Mouse (Mus musculus): ENCODE results near the gene Arid3a.

Gene Arid3a

GRCm38 (mm10) chr10:79942988-79943387 is 16.1 kb downstream of the Arid3a start:
- in situ Hi-C loops (cut with MboI; ENCODE audit: unreplicated experiment in 2 of 2), result no loop called here

- in situ Hi-C loops (cut with MboI; ENCODE audit: unreplicated experiment in 2 of 2), result no loop called here
These were observed 16.6 kb downstream of the Arid3a start for GRCm38 (mm10) chr10:79943471-79943901.

GRCm38 (mm10) chr10:79945507-79946234 is 18.8 kb downstream of the Arid3a start:
- in situ Hi-C loops (cut with MboI; ENCODE audit: unreplicated experiment in 2 of 2), result no loop called here

GRCm38 (mm10) chr10:79946752-79947322 is 20.0 kb downstream of the Arid3a start:
- in situ Hi-C loops (cut with MboI; ENCODE audit: unreplicated experiment in 2 of 2), result no loop called here

GRCm38 (mm10) chr10:79947502-79947901 is 20.7 kb downstream of the Arid3a start:
- in situ Hi-C loops (cut with MboI; ENCODE audit: unreplicated experiment in 2 of 2), result no loop called here

- in situ Hi-C loops (cut with MboI; ENCODE audit: unreplicated experiment in 2 of 2), result loop anchor here (5.0 to 25.0 kb wide), 2 partner anchors 118 to 312 kb away; partner anchors contain the start of genes Dazap1 (in 1 of the 2) and Gamt (in 1 of the 2)
These were observed 23.0 kb downstream of the Arid3a start for GRCm38 (mm10) chr10:79949873-79950272.

- in situ Hi-C loops (cut with MboI; ENCODE audit: unreplicated experiment in 2 of 2), result loop anchor here (5.0 to 25.0 kb wide), 2 partner anchors 118 to 312 kb away; partner anchors contain the start of genes Dazap1 (in 1 of the 2) and Gamt (in 1 of the 2)
These were observed 23.8 kb downstream of the Arid3a start for GRCm38 (mm10) chr10:79950661-79951060.

- in situ Hi-C loops (cut with MboI; ENCODE audit: unreplicated experiment in 2 of 2), result loop anchor here (5.0 to 25.0 kb wide), 2 partner anchors 122 to 308 kb away; partner anchors contain the start of genes Dazap1 (in 1 of the 2) and Gamt (in 1 of the 2)
These were observed 27.1 kb downstream of the Arid3a start for GRCm38 (mm10) chr10:79953946-79954345.

GRCm38 (mm10) chr10:79955691-79956090 is 28.8 kb downstream of the Arid3a start:
- in situ Hi-C loops (cut with MboI; ENCODE audit: unreplicated experiment in 2 of 2), result loop anchor here (5.0 to 25.0 kb wide), 4 partner anchors 33 to 307 kb away; partner anchors contain the start of genes R3hdm4 (in 2 of the 2), Cfd (in 1 of the 2), Dazap1 (in 1 of the 2) and Gamt (in 1 of the 2)

GRCm38 (mm10) chr10:79956643-79957154 is 29.9 kb downstream of the Arid3a start:
- in situ Hi-C loops (cut with MboI; ENCODE audit: unreplicated experiment in 2 of 2), result loop anchor here (5.0 to 25.0 kb wide), 4 partner anchors 34 to 306 kb away; partner anchors contain the start of genes R3hdm4 (in 2 of the 2), Cfd (in 1 of the 2), Dazap1 (in 1 of the 2) and Gamt (in 1 of the 2)

- in situ Hi-C loops (cut with MboI; ENCODE audit: unreplicated experiment in 2 of 2), result loop anchor here (5.0 to 25.0 kb wide), 4 partner anchors 36 to 304 kb away; partner anchors contain the start of genes R3hdm4 (in 2 of the 2), Cfd (in 1 of the 2), Dazap1 (in 1 of the 2) and Gamt (in 1 of the 2)
These were observed 31.4 kb downstream of the Arid3a start for GRCm38 (mm10) chr10:79958140-79958816.

- in situ Hi-C loops (cut with MboI; ENCODE audit: unreplicated experiment in 2 of 2), result loop anchor here (5.0 to 25.0 kb wide), 4 partner anchors 37 to 303 kb away; partner anchors contain the start of genes R3hdm4 (in 2 of the 2), Cfd (in 1 of the 2), Dazap1 (in 1 of the 2) and Gamt (in 1 of the 2)
These were observed 32.6 kb downstream of the Arid3a start for GRCm38 (mm10) chr10:79959412-79959811.

GRCm38 (mm10) chr10:79959847-79960601 is 33.2 kb downstream of the Arid3a start, which contains the start of gene Wdr18:
TSS of gene Wdr18 (plus strand) at chr10:79960152.
- in situ Hi-C loops (cut with MboI; ENCODE audit: unreplicated experiment in 2 of 2), result loop anchor here (5.0 to 25.0 kb wide), 5 partner anchors 38 to 302 kb away; partner anchors contain the start of genes R3hdm4 (in 2 of the 2), Cbarp (in 1 of the 2), Cfd (in 1 of the 2) and Dazap1 (in 1 of the 2)

GRCm38 (mm10) chr10:79960671-79961294 is 33.9 kb downstream of the Arid3a start:
- in situ Hi-C loops (cut with MboI; ENCODE audit: unreplicated experiment in 2 of 2), result loop anchor here in 1 of 2 experiments (5.0 to 25.0 kb wide), 2 partner anchors 182 to 302 kb away; partner anchors contain the start of genes Cbarp, Dazap1 and Gamt

GRCm38 (mm10) chr10:79964727-79965126 is 37.9 kb downstream of the Arid3a start:
- in situ Hi-C loops (cut with MboI; ENCODE audit: unreplicated experiment in 2 of 2), result loop anchor here (5.0 to 25.0 kb wide), 3 partner anchors 82 to 298 kb away; partner anchors contain the start of genes Cbarp (in 1 of the 2), Dazap1 (in 1 of the 2) and Gamt (in 1 of the 2)

- in situ Hi-C loops (cut with MboI; ENCODE audit: unreplicated experiment in 2 of 2), result loop anchor here (5.0 to 25.0 kb wide), 2 partner anchors 83 to 297 kb away; partner anchors contain the start of genes Dazap1 (in 1 of the 2) and Gamt (in 1 of the 2)
These were observed 38.5 kb downstream of the Arid3a start for GRCm38 (mm10) chr10:79965325-79965724.

GRCm38 (mm10) chr10:79966886-79967400 is 40.1 kb downstream of the Arid3a start:
- in situ Hi-C loops (cut with MboI; ENCODE audit: unreplicated experiment in 2 of 2), result loop anchor here (5.0 to 25.0 kb wide), 2 partner anchors 85 to 295 kb away; partner anchors contain the start of genes Dazap1 (in 1 of the 2) and Gamt (in 1 of the 2)

- in situ Hi-C loops (cut with MboI; ENCODE audit: unreplicated experiment in 2 of 2), result loop anchor here (5.0 to 25.0 kb wide), 2 partner anchors 86 to 294 kb away; partner anchors contain the start of genes Dazap1 (in 1 of the 2) and Gamt (in 1 of the 2)
These were observed 41.3 kb downstream of the Arid3a start for GRCm38 (mm10) chr10:79968181-79968580.
